Mouse (Mus musculus): ENCODE results near the gene E130208F15Rik.

The E130208F15Rik gene

DNA sequence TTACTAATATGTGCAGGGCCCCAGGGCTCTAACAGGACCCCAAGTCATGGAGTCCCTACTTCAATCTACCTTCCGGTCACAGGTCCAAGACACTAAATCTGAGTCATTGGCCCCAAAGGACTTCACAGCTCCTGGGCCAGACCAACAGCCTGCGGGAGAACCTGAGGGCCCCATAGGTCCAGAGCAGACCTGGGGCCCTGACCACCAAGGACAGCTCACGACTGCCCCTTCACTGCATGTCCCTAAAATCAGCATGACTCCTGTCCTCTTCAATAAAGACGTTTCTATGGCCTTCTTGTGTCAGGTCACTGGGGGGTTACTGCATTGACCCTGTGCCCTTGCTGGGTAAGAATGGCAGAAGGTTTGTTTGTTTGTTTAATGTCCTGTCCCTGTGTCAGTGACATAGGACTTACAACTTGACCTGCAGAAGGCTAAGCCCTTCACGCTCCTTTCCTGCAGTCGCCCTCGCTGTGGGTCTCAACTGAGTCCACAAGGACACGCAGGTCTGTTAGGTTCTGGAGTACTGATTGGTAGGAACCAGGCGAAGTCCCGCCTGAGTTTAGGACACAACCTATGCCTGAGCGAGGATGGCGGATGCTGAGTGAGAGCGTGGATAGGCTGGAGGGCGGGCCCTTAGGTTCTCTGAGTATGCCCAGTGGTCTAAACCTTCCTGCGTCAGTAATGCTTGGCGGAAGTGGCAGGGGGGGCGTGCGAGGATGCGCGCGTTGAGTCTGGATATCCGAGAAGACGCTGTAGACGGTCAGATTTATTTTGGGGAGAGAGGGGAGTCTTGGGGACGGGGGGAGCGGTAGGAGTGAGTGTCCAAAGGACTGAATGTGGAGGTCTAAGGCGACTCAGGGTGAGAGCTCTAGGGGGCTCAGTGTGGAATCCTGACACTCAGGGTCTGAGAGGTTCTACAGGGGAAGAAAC is 13.2 kb upstream of the E130208F15Rik start, which contains the start of gene Alkbh6:
Alkbh6 (plus strand) TSS at position 642 of the 930 bp plus-strand sequence.
- peak; percentile 92 for DNase-seq

DNA sequence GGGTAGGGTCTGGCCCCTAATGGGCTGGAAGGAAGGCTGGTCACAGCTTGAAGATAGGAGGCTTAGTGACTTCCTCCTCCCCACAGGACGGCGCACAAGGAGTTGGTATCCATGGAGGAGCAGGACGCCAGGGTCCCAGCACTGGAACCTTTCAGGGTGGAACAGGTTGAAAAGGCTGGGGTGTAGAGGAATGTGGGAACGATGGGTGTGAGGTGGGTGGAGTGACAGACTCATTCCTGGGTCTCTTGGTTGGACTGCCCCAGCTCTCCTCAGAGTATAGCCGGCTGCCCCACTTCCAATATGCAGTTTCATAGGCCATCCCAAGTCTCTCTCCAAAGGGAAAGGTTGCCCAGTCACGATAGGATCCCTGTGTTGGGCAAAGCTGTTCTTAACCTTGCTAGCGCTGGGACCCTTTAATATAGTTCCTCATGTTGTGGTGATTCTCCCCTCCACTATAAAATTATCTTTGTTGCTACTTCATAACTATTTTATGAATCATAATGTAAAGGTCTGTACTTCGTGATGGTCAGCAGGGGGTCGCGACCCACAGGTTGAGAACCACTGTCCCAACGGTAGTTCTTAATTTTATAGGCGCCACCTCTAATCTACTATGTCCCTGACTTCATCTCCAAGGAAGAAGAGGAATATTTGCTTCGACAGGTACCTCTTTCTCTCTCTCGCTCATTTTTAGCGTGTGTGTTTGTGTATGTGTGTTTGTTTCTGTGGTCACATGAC is 12.0 kb upstream of the E130208F15Rik start:
- no peak for DNase-seq

DNA sequence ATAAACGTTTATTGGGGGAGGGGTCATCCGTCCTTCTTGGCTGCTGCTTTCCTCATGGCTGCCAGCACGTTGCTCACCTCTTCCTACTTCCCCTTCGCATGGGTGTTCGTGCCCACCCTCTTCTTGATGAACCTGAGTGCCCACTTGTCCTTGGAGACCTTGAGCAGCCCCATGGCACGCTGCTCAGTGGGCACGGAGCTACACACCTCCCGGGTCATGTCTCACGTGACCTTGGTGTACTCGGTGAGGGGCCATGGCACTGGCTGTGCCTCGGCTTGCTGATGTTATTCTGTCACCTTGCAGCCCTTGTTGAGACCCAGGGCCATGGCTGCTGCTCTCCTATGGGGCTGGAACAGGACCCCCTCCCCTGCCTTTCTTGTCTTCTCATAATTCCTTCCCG is 11.4 kb upstream of the E130208F15Rik start:
- no peak for DNase-seq

DNA sequence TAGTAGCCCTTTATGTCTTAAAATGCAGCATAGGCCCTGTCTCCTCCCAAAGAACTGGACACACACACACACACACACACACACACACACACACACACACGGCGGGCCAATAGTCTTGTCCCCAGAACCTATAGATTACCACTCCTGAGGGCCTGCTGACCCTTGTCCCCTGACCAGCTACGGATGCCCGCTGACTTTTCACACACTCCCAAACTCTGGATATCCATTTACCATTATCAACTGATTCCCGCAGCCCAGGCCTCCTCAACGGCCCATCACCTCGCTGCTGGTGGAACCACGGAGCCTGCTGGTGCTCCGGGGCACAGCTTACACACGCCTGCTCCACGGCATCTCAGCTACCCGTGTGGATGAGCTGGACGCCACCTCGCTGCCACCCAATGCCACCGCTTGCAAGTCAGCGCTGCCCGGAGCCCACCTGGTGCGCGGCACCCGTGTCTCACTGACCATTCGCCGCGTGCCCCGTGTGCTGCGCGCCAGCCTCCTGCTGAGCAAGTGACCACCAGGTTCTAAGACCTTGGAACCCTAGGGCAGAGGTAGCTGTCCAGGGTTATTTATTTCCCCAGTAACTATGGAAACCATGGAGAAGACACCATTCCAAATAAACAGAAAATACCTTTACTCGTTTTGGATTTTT is 7.7 kb upstream of the E130208F15Rik start:
- no peak for DNase-seq

DNA sequence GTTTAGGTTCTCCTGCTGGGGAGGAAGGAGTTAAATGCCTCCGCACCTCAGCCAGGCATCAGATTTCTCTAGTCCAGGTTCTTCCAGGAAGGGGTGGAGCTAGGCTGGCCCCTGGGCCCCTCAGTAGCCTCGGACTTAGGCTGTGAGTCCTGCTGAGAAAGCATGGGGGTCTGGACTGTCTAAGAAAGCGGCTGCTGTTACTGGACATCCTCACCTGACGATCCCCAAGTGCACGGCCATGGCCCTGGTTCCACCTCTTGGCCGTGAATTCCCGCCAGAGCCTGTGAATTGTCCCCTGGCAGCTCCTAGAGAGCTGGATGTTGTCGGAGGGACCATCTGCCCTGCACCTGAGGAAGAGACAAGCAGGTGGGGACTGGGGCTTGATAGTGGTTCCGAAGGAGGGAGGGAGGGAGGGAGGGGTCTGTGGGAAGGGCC is 6.8 kb upstream of the E130208F15Rik start, which contains the start of gene Syne4:
Syne4 (plus strand) TSS at position 87 of the 435 bp plus-strand sequence.
- DNase-seq = no peak

DNA sequence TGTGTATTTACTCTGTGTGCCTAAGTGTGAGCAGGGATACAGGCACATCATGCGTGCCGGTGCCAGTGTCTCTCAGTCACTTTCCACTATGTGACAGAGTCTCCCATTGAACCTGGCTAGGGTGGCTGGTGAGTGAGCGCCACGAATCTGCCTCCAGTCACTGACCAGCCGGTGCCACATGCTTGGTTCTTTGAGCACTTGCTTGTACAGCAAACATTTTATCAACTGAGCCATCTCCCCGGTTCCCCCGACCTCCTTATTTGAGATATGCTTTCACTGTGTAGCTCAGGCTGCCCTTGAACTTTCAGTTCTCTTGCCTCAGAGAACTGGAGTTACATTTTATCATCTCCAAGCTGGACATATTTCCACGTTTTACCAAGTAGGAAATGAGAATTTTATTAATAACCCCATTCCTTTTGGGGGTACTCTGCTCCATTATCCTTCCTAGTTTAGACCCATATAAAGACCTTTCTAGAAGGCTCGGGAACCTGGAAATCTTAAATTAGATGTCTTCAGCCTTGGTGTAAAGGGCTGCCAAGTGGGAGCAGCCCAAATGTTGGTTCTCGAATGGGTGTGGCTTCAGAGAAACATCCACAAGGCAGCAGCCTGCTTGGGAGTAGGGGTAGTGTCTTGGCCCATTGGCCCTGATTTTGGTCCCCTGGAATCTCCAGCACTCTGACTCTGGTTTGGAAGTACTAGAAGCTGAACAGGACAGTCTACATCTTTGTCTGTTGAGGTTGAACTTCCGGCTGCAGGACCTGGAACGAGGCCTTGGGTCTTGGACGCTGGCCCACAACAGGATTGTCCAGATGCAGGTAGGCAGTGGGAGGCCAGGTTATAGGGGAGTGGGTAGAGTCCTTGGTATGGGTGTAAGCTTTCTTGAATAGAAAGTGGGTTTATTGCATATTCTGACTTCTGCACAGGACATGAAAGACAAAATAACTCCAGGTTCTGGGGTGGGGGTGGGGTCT is 5.7 kb upstream of the E130208F15Rik start:
- no peak for DNase-seq

DNA sequence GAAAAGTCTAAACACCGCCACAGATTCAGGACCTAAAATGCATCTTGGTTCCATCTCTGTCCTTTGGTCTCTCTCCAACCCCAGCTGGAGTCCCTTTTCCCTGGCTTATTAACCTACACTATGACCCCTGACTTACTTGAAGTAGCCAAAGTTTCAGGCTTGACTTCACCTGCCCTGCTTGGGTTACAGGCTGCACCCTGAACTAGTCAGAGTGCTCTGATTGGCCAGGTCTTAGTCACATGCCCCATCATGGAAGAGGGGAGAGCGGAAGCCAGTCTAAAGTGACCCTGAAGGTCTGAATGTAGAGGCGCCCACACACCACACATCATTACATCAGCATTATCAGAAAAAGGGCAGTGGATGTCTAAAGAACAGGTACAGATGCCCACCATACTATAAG is 3.4 kb upstream of the E130208F15Rik start:
- no peak for DNase-seq

DNA sequence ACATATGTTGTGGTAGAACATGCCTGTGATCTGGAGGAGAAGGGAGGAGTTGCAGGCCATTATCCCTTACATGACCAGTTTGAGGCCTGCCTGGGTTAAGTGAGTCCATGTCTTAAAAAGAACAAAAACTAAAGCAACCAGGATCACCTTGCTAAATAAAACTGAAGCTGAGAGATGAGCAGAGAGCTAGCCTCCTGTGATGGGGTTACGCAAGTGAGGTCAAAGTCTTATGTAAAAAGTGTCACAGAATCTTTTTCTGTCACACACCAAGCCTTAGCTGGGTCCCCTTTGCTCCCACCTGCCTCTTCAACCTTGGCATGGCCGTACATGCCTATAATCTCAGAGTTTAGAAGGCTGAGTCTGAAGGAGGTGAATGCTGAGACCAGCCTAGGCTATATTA is 594 bp upstream of the E130208F15Rik start:
- no peak for DNase-seq

DNA sequence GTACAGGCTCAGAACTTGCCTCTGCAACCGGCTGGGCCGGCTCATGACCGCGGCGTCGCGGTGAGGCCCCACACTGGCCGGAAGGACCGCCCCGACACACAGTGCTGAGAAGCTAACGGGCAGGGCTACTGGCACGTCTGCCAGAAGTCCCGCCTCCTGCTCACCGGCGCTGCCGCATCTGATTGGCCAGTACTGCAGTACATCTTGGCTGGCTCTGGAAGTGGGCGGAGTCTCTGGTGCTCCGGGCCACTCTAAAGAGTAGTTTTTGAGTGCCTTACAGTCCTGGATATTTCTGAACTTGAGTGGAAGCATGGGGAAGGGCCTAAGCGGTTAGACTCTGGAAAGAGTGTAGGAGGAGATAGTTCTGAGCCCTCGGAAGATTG is 736 bp downstream of the E130208F15Rik start:
- DNase-seq = peak; percentile 96

DNA sequence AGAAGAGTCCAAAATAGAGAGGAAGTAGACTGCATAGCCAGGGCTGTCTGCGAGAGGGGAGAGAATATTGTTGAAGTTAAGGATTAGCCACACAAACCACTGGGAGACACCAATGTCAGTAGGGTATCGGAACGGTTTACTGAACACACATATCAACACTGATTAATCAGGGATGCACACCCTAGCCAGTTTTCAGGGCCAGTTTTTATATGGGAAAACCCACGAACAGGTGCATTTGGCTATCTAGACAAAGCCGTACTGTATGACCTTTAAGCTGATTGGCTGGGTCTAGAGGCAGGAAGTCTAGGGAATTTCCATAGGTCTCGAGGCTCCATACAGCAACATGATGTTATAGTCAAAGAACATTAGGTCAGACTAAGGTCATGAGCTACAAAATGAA is 1.3 kb downstream of the E130208F15Rik start:
- DNase-seq = no peak

DNA sequence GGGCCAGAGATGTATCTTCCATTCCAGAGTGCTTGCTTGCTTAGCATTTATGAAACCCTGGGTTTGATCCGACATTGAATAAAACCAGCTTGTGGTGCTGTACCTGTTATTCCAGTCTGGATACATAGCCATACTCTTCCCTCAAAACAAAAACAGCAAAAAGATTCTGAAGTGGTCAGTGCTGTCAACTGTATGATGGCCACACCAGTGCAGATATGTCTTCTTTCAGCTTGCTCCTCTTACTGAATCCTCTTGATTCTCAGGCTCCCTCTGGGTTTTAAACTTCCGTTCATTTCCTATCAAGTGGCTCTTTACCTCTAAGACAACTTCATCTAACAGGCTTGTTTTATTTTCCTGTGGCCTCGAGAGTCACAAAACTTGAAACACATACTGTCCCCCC is 2.3 kb downstream of the E130208F15Rik start, which contains the start of gene Sdhaf1:
Sdhaf1 (minus strand) TSS at position 101 of the 400 bp plus-strand sequence.
- no peak for DNase-seq

DNA sequence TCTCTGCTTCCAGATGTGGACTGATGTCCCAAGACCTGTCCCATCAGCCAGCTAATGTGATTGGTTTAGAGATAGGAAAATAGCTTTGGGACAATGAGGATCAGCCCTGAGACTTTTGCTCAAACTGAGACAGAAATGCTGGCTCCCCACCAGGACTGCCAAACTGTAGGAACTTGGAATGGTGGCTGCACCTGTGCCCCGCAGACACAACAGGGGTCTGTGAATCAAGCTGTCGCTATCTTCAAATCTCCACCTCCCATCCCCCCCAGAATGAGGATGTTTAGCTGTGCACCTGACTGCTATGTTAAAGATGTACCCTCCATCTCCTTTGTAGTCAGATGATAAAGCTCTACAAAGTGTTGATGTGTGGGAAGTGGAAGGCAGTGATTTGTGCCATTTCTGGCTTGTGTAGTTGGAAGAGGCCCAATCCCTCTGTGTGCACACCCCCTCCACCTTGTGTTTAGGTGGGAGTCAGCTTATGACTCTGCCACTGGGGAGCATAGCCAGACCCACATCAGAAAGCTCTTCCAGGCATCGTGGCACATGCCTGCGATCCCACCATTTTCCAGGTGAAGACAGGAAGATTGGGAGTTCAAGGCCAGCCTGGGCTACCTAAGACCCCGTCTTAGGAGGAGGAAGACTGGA is 2.9 kb downstream of the E130208F15Rik start:
- no peak for DNase-seq

DNA sequence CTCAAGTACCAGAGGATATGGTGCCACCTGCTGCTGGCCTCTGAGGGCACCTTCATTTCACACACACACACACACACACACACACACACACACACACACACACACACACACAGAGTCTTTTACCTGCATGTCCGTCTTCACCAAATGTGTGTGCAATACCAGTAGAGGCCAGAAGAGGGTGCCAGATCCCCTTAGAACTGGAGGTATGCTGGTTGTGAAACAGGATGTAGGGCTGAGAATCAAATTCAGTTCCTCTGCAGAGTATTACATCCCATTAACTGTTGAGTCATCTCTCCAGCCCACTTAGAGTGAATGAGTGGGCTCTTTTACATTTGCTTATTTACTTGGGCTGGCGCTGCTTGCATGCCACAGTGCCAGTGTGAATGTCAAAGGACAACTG is 3.8 kb downstream of the E130208F15Rik start:
- DNase-seq = peak; percentile 77

DNA sequence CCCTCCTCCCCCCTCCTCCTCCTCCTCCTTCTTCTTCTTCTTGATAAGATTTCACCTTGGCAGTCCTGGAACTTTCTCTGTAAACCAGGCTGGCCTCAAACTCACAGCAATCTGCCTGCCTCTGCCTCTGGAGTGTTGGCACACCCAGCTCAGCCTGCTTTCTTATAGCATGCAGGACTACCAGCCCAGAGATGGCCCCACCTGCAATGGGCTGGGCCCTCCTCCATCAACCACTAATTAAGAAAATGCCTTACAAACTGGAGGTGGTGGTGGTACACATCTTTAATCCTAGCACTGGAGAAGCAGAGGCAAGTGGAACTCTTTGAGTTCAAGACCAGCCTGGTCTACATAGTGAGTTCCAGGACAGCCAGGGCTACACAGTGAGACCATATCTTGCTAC is 4.9 kb downstream of the E130208F15Rik start:
- no peak for DNase-seq

DNA sequence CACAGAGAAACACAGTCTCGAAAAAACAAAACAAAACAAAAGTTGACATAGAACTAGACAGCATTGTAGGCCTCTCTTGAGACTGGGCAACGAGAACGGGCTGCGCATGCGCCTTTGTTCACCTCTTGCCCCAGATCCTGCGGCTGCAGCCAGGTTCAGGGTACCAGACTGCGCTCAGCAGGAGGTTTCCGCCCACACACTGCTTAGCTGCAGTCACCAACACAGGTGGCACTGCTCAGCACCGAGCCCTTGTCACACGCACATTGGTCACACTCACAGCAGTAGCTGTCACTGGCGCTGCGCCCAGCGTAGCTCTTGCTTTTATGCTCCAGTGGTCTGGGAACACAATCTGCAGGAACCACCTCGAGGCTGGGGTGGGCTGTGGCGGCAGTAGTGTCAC is 5.6 kb downstream of the E130208F15Rik start:
- no peak for DNase-seq

DNA sequence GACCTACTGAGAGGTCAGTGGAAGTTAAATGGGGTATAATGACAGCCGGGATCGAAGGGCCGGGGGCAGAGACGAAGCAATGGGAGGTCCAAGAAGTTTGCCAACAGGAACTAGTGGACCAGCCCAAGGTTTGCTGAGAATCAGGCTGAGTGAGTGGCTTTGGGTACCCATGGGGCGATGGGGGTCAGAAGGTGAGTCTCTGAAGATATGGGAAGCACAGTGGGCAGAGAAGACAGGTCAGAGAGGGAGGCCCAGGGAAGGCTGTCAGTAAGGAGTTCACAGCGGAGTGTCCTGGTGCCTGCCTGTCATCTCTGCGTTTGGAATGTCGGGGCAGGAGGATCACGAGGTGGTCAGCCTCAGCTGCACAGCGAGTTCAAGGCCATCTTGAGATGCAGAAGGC is 6.8 kb downstream of the E130208F15Rik start:
- no peak for DNase-seq

DNA sequence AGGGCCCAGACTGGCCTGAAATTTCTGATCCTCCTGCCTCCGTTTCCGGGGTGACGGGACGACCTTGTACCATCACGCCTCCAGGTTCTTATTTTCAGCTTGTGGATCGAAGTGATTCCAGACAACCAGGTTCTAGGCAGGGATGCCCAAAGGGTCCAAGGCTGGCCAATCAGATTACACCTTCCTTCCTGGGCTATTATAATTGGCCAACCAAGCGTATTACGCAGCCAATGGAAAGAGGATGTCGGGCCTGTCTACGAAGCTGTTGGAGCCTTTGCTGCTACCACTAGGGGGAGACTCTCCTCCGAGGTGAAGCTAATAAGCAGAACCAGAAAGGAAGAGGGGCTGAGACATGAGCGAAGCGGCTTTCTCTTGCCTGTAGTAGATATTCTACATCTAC is 10.3 kb downstream of the E130208F15Rik start:
- DNase-seq = peak; percentile 79

DNA sequence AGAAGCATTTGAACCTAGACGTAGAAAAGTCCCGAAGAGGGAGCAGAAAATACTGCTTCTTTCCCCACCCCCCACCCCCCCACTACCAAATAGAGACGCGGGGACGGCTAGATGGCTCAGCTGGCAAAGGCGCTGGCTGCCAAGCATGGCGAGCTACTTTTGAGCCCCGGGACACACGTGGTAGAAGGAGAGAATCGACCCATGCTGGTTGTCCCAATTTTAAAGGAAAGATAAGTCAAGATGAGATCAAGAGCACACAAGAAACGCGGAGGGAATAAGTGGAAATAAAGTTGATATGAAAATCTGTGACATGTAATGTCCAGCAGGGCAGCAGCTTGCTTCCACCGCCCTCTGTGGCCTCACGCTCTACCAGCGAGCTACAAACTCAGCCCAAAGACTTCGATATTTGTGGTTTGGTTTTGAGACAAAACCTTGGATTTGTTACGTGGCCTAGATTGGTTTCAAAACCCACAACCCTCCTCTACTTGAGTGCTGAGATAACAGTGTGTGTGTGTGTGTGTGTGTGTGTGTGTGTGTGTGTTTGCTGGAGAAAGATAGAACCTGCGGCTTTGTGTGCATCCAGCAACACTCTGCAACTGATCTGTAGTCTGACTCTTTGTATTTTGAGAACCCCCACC is 11.2 kb downstream of the E130208F15Rik start:
- DNase-seq = no peak

DNA sequence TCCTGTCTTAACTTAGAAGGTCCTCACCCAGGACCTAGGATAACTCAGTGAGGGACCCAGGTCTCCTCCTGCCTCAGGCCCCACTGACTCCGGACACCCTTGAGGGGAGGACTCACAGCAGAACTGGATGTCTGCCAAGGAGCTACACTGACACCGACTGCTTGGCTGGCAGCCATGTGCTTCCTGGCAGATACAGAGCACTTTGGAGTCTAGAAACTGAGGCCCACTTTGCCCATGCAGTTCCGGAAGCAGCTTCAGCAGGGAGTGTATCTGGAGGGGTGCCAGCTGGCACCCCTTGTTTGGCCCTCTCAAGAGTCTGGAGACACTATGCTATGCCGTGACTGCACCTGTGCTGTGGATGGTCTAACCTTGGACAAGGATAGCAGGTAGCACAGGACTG is 11.9 kb downstream of the E130208F15Rik start:
- DNase-seq = peak; percentile 51

DNA sequence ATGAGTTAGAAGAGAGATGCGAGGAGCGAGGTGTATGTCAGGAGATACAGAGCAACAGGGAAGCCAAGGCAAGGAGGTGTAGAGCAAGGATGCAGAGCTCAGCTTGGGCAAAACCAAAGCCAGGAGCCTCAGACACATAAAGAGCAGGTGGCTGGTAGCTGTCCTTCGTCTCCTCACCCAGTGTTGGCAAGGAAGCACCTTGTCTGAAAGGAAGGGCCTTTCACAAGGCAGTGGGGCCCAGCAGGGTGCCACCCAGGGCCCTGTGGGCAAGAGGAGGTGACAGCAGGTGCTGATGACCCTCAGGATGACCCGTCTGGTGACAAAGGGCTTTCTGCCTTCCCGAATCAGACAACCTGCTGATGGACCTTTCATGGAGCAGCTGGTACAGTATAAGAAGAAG is 13.0 kb downstream of the E130208F15Rik start:
- DNase-seq = no peak

DNA sequence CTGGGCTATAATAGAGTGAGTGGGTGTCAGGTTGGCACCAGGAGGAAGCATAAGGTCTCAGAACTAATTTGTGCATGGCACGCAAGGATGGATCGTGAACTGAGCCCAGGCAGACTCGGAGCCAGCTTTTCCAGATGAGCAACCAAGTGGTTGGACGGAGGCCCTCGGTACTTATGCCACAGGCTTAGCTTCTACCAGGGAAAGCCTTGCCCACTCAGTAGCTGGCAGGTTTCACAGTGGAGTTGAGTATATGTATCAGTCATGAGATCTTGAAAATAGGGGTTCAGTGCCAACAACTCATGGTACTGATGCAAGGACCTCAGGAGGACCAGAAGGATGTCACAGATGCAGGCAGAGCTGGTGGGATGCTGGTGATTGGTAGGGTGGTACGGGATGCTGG is 14.1 kb downstream of the E130208F15Rik start:
- no peak for DNase-seq

Measured in thymus, postnatal 25 days (tissue).